Mouse (Mus musculus) kidney, adult 2 months (tissue): ENCODE data around the gene Plpp3. TPM values are rescaled to one million over a fixed set of nuclear protein-coding genes. Genes with fewer than 3 reads are reported as not detected.

Experiments used
- DNase-seq: peaks from one replicate; pipeline ENCODE4 v3.0.0; 2021
- H3K27ac ChIP-seq: fragments of 200-500 bp; 2 replicates; pipeline ENCODE4 v1.5.1; 2012; ENCODE audit warnings: low read depth, low read length, control low read depth, inconsistent platforms; ENCODE audit not compliant: insufficient read depth
- H3K27me3 ChIP-seq: fragments of 200-500 bp; replicated peaks from 2 replicates; pipeline ENCODE4 v1.6.1; 2012; ENCODE audit warnings: mild to moderate bottlenecking, moderate library complexity, low read length, inconsistent platforms; ENCODE audit not compliant: control insufficient read depth, insufficient read depth
- H3K36me3 ChIP-seq: fragments of 200-500 bp; 2 replicates; pipeline ENCODE4 v1.6.1; 2012; ENCODE audit warnings: mild to moderate bottlenecking, moderate library complexity, low read length, inconsistent platforms; ENCODE audit not compliant: control insufficient read depth, insufficient read depth
- H3K4me1 ChIP-seq: fragments of 200-500 bp; 2 replicates; pipeline ENCODE4 v1.6.1; 2011; ENCODE audit warnings: low read length; ENCODE audit not compliant: control insufficient read depth, insufficient read depth
- H3K4me3 ChIP-seq: fragments of 200-500 bp; 2 replicates; pipeline ENCODE4 v1.5.1; 2011; ENCODE audit warnings: mild to moderate bottlenecking, low read depth, low read length, control low read depth; ENCODE audit not compliant: insufficient read depth
- CTCF ChIP-seq: fragments of 200-500 bp; conservative IDR thresholded peaks from 2 replicates; pipeline ENCODE4 v1.5.1; 2011; ENCODE audit warnings: low read depth, mild to moderate bottlenecking, control low read depth, low read length, moderate library complexity, mixed read lengths; ENCODE audit not compliant: insufficient read depth, insufficient read length
- POLR2A ChIP-seq: fragments of 200-500 bp; IDR thresholded peaks from one replicate; pipeline ENCODE4 v1.6.1; 2011; ENCODE audit warnings: low read depth, low read length, control low read depth
- WGBS: fragments of 180-500 bp; shearing (Covaris S2); methylation state at CpG from one replicate; pipeline ENCODE4 v1.1.7; 2018; 5-methylcytosine and 5-hydroxymethylcytosine counted together
- polyA plus RNA-seq: library from polyadenylated mRNA; depleted of rRNA; stranded (reverse); fragments of >200 nt; gene quantifications from 2 replicates; pipeline ENCODE4 v1.2.3, GENCODE M21; 2012

Gene Plpp3
- polyA plus RNA-seq, 1 experiment, result 77.7 TPM

DNA sequence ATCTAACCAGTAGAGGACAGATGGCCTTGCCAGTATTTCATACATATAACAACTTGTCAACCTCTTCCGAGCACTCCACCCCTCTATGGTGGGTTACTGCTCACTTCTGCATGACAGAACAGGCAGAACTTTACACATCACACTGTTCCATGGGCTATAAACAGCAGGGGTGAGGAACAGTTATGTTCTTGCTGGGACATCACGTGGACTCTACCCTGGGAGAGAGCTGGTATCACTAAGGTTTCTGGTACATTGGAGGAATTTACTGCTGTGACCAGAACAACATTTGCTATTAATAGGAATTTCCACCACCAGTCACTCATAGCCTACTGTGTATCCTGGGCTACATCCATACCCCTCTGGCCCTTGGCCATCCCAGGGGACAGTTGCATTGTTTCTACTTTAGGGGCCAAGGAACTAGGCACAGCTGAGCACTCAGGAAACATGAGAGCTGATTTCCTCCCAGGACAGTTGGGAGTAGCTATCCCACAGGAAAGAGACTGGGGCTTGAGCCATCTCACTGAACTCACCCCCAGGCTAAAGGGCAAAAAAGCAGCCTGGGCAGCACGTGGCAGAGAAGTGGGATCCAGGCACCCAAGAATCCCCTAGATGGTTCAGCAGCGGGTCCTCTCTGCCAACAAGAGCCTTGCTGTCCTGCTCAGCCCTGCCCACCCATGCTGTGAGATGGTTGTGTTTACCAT is 23.6 kb upstream of the Plpp3 start:
- peaks cover 3% of the 10 kb centered on the region; the same call in 1 of the 2 replicates for H3K4me1 ChIP-seq
- no peaks in the 10 kb centered on the region for H3K36me3 ChIP-seq
- no peaks in the 10 kb centered on the region for H3K27me3 ChIP-seq
- no peak for DNase-seq
- TF ChIP-seq POLR2A (no peak), CTCF (no peak)
- H3K27ac ChIP-seq, result no peak overlapping the region
- H3K4me3 ChIP-seq, result no peak overlapping the region
- WGBS, result 82% methylated on average over 4 of the region's 4 CpGs

DNA sequence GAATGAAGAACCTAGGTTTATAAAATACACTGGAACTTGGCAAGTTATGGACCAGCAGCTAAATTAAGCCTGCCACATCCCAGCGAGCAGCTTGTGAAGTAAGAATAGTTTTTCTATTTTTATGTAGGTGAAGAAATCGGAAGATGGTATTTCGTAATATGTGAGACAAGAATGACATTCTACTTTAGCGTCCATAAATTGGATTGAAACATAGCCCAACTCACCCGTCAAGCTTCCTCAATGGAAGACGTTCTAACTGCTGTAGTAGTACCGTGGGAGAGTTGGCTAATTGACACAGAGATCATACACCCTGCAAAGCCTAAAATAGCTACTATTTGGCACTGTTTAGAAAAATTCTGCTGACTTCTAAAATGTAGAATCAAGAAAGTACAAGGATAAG is 7.7 kb upstream of the Plpp3 start:
- WGBS, result 75% methylated on average over 7 of the region's 7 CpGs
- H3K36me3 ChIP-seq, result no peaks in the 10 kb centered on the region
- DNase-seq, result no peak
- no peak overlapping the region for H3K4me3 ChIP-seq
- TF ChIP-seq POLR2A (no peak), CTCF (no peak)
- no peaks in the 10 kb centered on the region for H3K27me3 ChIP-seq
- no peak overlapping the region for H3K27ac ChIP-seq
- H3K4me1 ChIP-seq, result no peaks in the 10 kb centered on the region

DNA sequence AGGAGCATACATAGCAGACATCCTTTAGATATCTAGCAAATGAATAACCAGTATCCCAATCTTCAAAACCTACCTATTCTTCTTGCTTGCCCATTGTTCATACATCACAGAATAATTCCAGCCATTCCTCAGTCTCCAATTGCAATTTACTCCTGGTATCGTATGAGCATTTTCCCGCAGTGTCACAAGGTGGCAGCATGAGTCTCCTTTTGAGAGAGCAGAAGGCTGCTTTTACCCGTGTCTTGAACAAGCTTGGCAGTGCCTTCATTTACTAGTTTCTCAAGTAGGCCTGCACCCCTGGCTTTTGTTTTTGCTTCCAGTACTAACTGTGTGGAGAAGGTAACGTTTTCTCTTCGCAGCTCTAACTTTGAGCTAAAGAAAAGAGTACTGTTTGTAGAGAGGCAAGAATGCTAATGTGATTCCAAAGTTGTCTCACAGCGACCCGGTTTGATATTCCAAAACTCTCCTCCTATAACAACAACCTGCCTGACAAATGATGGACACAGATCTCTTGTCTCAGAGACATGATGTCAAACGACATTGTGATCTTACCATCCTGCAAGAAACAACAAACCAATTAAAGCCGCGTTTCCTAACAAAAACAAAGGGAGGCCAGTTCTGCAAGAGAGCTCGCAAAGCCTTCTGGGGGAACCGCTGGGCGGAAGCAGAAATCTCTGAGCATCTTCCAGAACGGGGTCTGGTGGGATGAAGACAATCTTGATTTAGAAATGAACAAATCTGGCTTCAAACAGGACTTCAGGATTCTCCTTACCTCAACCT is 5.0 kb upstream of the Plpp3 start:
- no peak for TF ChIP-seq POLR2A
- TF ChIP-seq CTCF, result peak; percentile 86
- no peaks in the 10 kb centered on the region for H3K27me3 ChIP-seq
- peak; percentile 88 for DNase-seq
- H3K4me1 ChIP-seq, result no peaks in the 10 kb centered on the region
- no peaks in the 10 kb centered on the region for H3K36me3 ChIP-seq
- no peak overlapping the region for H3K4me3 ChIP-seq
- no peak overlapping the region for H3K27ac ChIP-seq
- 49% methylated on average over 14 of the region's 14 CpGs for WGBS

DNA sequence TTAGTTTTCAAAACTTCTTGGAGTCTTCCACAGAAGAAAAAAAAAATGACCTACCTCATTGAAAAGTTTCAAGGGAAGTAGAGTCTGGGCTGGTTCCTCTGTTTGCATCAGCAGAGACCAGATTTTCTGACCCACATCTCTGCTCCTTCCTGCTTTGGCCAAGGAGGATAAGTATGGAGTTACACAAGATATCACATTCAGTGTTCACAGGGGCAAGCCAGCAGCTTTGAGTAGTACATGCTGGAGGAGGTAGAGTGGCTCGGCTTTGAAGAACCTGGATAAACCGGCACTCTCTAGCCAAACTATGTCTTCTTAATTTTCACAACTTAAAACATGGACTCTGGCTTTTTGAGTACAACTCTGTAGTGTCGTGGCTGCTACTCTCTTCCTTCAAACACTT is 3.9 kb upstream of the Plpp3 start:
- Histone ChIP-seq H3K27ac (no peak overlapping the region), H3K4me1 (no peaks in the 10 kb centered on the region), H3K36me3 (no peaks in the 10 kb centered on the region), H3K4me3 (no peak overlapping the region), H3K27me3 (no peaks in the 10 kb centered on the region)
- TF ChIP-seq CTCF (no peak), POLR2A (no peak)
- DNase-seq, result no peak
- WGBS, result 80% methylated on average over 3 of the region's 3 CpGs

DNA sequence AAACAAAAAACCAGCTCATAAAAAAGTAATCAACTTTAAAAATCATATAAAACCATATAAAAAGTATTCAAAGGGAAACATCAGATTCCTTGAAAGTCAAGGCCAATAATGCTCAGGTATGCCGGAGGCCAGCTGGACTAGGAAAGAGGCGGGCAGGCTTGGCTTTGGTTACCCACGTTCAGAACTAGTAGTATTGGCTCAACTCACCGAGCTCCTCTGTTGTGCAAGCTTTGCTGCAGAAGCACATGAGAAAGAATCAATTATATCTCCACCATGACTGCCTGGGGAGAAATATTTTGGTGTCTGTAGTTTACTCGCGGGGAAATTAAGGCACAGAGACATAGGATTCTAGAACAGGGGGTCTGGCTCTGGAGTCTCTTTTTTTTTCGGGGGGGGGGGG is 866 bp upstream of the Plpp3 start:
- H3K4me3 ChIP-seq, result no peak overlapping the region
- DNase-seq, result no peak
- no peaks in the 10 kb centered on the region for H3K27me3 ChIP-seq
- peaks cover 3% of the 10 kb centered on the region; the same call in 1 of the 2 replicates for H3K4me1 ChIP-seq
- H3K36me3 ChIP-seq, result no peaks in the 10 kb centered on the region
- WGBS, result 79% methylated on average over 7 of the region's 7 CpGs
- no peak overlapping the region for H3K27ac ChIP-seq
- TF ChIP-seq POLR2A (no peak), CTCF (no peak)

DNA sequence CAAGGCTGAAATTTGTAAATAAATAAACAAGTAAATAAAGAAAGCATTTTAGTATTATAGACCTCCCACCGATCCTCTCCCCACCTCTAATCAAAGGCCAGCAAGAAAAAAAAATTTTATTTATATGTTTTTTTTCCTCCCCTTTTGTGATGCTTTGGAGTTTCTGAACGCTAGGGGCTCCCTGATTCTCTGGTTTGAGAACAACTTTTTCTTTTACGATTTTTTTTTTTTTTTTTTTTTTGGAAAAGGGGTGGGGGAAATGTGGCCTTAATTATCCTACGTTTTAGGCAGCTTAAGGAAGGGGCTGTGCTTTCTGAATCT is 232 bp upstream of the Plpp3 start:
- H3K27ac ChIP-seq, result peak overlapping the region; percentile 81
- H3K4me3 ChIP-seq, result peak overlapping the region; percentile 77
- TF ChIP-seq POLR2A (no peak), CTCF (no peak)
- no peak for DNase-seq
- H3K27me3 ChIP-seq, result no peaks in the 10 kb centered on the region
- peaks cover 3% of the 10 kb centered on the region; the same call in 1 of the 2 replicates for H3K4me1 ChIP-seq
- peaks cover 2% of the 10 kb centered on the region; the same call in 1 of the 2 replicates for H3K36me3 ChIP-seq
- WGBS, result 1% methylated on average over 4 of the region's 4 CpGs

DNA sequence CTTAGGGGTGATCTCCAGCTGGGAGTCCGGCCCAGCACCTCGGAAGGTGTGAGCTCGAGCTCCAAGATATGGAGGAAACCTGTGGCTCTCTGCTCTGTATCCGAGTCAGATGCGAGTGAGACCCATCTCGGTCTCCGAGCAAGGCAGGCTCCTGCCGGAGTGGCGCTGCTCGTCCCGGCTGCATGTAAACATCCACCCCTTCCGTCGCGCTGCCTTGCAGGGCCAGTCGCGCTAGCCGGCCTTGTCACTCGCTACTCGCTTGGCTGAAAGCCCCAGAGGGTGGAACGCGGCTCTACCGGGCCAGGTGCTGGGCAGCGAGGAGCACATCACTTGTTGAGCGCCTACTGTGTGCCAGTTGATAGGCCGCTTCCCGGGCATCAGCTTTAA is 1.0 kb downstream of the Plpp3 start:
- Histone ChIP-seq H3K4me1 (peaks cover 3% of the 10 kb centered on the region; the same call in 1 of the 2 replicates), H3K4me3 (peak overlapping the region; percentile 77), H3K27ac (peak overlapping the region; percentile 44), H3K36me3 (peaks cover 2% of the 10 kb centered on the region; the same call in 1 of the 2 replicates), H3K27me3 (no peaks in the 10 kb centered on the region)
- TF ChIP-seq CTCF, result no peak; the same call in 1 of the 2 replicates
- TF ChIP-seq POLR2A, result peak; percentile 50
- WGBS, result under 1% methylated on average over 26 of the region's 26 CpGs
- peak; percentile 86 for DNase-seq
